In genomic region chr4:133410994-133411393, GRCm38 (mm10) we compare ENCODE assay signal across 19 mouse cellular contexts.
"Had no signal": no experiment of that assay in that cellular context is flagged by ENCODE, and none has a peak within 500 bp of the region (broad histone marks: within the 10 kb centered on the region; RNA-seq: fewer than 3 reads in every experiment).

No protein-coding gene starts in this region.

- H3K9me3 ChIP-seq: midbrain, embryonic 10.5 days; midbrain, embryonic 12.5 days; neural tube, embryonic 13.5 days; neural tube, embryonic 15.5 days had no signal

- H3K9ac ChIP-seq: lung, embryonic 14.5 days; midbrain, embryonic 12.5 days; neural tube, embryonic 13.5 days; neural tube, embryonic 15.5 days had no signal

- H3K4me2 ChIP-seq: lung, embryonic 14.5 days; midbrain, embryonic 12.5 days; neural tube, embryonic 13.5 days; neural tube, embryonic 15.5 days had no signal

- H3K27ac ChIP-seq: midbrain, embryonic 10.5 days; midbrain, embryonic 12.5 days; neural tube, embryonic 13.5 days; neural tube, embryonic 15.5 days had no signal

- H3K27me3 ChIP-seq: midbrain, embryonic 12.5 days; neural tube, embryonic 13.5 days; neural tube, embryonic 15.5 days had no signal

- DNase-seq: lung, adult 18-20 months; lung, embryonic 14.5 days; lung, postnatal 10 days; lung, postnatal 4 days; midbrain, embryonic 14.5 days; retina, postnatal 1 day; right cerebral cortex, adult 18-20 months; right cerebral cortex, postnatal 25 days; right cerebral cortex, postnatal 4 days; spleen, adult 18-20 months; thymus, adult 2 months; thymus, postnatal 25 days; thymus, postnatal 4 days had no signal

- ATAC-seq: midbrain, embryonic 16.5 days had no signal

- H3K4me3 ChIP-seq: midbrain, embryonic 10.5 days; midbrain, embryonic 12.5 days; myocyte; neural tube, embryonic 13.5 days; neural tube, embryonic 15.5 days had no signal
